Mouse (Mus musculus): ENCODE results near the gene Bnip1.

- no peak for TF ChIP-seq E2F4 (IDR thresholded peaks at IDR 0.05; ENCODE audit: insufficient replicate concordance, low read depth, low read length)
- no peak for TF ChIP-seq CHD1 (IDR thresholded peaks at IDR 0.05; ENCODE audit: low read depth, low read length)
- no peak for TF ChIP-seq CTCF (conservative IDR thresholded peaks at IDR 0.05 in 1 of 2, IDR thresholded peaks at IDR 0.05 in 1 of 2; ENCODE audit: low read depth in 2 of 2, low read length in 2 of 2)
- no peak for TF ChIP-seq EP300 (IDR thresholded peaks at IDR 0.05; ENCODE audit: low read length)
- no peak for TF ChIP-seq UBTF (IDR thresholded peaks at IDR 0.05; ENCODE audit: low read depth, low read length)
- TF ChIP-seq ZKSCAN1 (IDR thresholded peaks at IDR 0.05; ENCODE audit: borderline replicate concordance, low read depth, low read length), result no peak
- no peak for TF ChIP-seq HCFC1 (IDR thresholded peaks at IDR 0.05; ENCODE audit: low read depth, low read length)
- no peak for TF ChIP-seq POLR2A (IDR thresholded peaks at IDR 0.05; ENCODE audit: low read depth, low read length)
These were observed 2.3 kb upstream of the Bnip1 start for GRCm38 (mm10) chr17:26778430-26779100.

Measured in CH12.LX (cell line).